Mouse (Mus musculus) cerebellum, adult 2 months (tissue): ENCODE data around the gene Tcf7l2.

Source experiments
- CTCF ChIP-seq: fragments of 200-500 bp; IDR thresholded peaks from 2 replicates; pipeline ENCODE4 v1.5.1; 2011; ENCODE audit warnings: low read depth, mild to moderate bottlenecking, control low read depth, low read length, moderate library complexity, borderline replicate concordance; ENCODE audit not compliant: insufficient read depth
- POLR2A ChIP-seq: fragments of 200-500 bp; IDR thresholded peaks from 2 replicates; pipeline ENCODE4 v1.6.1; 2011; ENCODE audit warnings: low read length, control low read depth, borderline replicate concordance; ENCODE audit not compliant: insufficient read depth

DNA sequence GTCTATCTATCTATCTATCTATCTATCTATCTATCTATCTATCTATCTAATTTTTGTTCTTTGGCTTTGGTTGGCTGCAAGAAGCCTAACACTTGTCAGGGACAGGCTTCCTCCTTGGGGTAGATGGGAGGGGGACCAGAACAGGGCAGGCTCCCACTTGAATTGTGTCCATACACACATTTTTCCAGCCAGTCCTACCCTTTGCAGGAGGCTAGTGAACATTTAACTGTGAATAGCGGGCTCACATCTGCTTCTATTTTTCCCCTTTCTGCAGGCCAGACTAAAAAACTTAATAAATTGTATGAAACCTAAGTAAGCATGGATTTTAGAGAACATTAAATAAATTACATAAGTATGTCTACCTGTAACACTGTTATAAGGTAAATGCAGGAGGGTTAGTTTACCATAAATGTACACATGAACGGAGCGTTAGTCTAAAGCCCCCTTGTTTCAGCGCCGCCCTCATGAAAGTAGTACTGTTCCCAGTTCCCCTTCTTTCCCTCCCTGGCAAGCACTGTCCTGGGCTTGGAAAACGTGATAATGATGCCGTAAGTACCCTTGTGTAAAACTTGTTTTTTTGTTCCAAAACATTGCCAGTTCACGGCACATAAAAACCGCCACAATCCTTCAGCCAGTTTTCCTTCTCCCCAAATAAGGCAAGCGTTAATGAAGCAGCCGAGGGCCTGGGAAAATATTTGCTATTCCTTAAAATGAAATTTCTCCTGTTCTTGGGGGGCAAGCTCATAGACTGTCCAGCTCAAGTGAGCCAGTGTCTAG, 101.7 kb downstream of the Tcf7l2 start:
- no peak for TF ChIP-seq POLR2A
- TF ChIP-seq CTCF: no peak
